Mouse (Mus musculus): ENCODE measurements around the gene Ttc21b.

DNA sequence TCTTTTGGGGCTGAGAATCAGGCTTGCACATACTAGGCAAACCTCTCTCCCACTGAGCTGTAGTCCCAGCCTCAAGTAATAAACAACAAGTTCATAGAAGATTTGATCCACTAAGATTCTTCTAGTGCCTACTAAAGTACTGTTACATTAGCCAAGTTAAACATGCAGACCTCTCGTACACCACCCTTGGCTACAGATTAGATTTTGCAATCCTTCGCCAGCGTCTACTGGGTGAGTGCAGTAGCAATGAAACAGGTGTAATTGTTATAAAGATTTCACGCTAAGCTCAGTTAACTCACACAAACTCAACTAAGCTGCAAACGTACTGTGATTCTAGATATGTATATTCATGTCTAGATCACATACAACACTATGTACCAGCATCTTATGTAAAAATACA lies 17.5 kb downstream of the Ttc21b start:
- TF ChIP-seq CTCF (IDR thresholded peaks at IDR 0.05; ENCODE audit: borderline replicate concordance, control insufficient read depth, extremely low read depth, insufficient read depth, low read length, poor library complexity) (no peak), POLR2A (IDR thresholded peaks at IDR 0.05; ENCODE audit: control insufficient read depth, extremely low read depth, insufficient read depth, low read length, poor library complexity) (no peak)

Measured in thymus, adult 2 months (tissue).